Mouse (Mus musculus): ENCODE results near the gene Zfp618.
A peak's percentile ranks its signal among the peaks of the same experiment; 100 is the strongest.

Gene Zfp618

DNA sequence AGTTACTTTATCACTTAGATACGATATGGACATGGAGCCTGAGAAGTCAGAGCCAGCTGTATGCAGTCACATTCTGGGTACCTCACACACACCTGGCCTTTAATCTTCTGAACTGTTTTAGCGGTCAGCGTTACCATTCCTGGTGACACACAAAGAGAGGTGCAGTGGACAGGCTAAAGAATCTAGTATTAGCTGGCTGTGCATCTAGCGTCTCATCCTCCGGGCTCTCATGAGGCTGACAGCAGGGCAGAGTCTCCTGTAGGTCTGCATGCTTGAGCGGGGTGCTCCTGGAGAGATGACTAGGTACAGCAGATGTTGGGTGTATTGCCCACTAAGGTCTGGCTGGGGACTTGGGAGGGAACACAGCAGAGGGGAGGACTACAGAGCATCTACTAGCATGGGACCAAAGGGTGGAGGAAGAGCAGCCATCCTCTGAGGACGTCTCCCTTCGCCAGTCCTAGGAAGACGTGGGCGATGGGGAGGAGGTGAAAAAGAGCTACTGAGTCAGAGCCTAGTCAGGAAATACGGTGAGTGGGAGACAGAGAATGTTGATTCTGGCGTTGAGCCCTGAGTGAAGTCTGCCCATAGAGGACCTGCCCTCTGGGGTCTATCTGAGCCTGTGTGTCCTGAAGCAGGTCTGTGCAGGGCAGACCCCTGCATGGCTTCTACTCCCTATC lies 103.3 kb downstream of the Zfp618 start:
- no peak for DNase-seq (ENCODE audit: low spot score)

DNA sequence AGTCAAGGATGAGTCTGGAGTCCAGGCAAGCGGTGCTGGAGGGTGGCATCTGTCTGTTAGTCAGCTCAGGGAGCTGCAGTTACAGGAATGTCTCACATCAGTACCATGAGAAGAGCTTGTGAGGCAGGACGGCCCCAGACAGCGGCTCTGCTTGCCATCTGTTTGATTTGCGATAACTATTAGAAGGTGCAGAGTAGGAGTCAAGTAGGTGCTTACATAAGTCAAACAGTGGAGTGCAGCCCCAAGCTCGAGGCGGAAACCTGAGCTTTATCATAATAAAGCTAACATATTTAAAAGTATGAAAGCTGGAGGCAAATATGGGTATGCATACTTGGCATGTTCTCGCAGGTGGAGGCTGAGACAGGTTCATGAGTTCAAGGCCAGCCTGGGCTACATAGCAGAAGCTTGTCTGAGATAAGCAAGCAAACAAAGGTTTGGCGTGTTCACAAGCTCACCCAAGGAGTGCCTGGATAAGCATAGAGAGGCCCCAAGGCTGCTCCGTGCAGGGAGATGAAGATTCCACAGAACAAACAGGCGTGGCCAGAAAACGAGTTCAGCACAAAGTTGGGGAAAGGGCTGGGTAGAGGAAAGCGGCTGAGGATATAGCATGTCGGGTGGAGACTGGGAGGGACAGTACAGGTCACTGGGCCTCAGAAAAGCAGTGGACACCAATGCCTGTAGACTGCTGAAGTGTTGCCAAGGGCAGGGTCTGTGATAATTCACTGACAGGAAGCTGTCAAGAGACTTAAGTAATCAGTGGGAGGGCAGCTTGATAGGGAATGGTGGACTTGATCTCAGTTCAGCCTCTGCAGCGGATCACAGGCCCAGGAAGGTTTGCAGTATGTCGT lies 106.3 kb downstream of the Zfp618 start:
- DNase-seq (ENCODE audit: low spot score), result no peak

DNA sequence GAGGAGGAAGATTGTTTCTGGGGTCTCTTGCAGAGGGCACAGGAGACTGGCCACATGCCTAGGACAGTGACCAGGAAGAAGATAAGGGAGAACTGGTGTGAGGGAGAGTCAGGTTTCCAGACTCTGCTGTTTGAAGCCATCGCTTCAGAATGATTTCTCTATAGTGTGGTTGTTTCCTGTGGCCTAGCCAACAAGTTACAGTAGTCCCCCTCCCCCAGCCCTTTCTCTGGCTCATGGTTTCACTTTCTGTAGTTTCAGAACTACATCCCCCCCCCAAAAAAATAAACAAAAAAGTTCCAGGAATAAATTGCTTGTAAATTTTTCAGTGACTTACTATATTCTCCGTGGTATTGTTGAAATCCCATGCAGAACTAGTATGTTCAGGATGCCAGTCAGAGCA lies 107.8 kb downstream of the Zfp618 start:
- no peak for DNase-seq (ENCODE audit: low spot score)

- DNase-seq (ENCODE audit: low spot score), result peak; percentile 78
These were observed 113.8 kb downstream of the Zfp618 start for GRCm38 (mm10) chr4:63079159-63079558.

GRCm38 (mm10) chr4:63084473-63084889 lies 119.1 kb downstream of the Zfp618 start:
- DNase-seq (ENCODE audit: low spot score), result peak; percentile 66

DNA sequence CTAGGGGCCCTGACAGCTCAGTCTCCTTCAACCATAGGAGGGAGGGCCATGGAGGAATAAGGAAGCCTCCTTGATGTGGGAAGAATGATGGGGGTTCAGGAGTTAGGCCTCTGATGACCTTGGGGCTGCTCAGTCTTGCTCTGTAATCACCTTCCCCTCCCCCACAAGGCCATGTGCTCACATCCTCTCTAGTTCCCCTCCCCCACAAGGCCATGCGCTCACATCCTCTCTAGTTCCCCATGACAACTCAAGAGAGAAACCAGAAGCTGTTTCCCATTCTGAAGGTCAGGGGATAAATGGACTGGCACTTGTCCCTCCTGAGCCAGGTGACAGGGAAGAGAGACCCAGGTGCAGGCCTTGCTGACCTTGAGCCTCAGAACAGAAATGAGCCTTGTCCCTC lies 124.1 kb downstream of the Zfp618 start:
- DNase-seq (ENCODE audit: low spot score), result no peak

DNA sequence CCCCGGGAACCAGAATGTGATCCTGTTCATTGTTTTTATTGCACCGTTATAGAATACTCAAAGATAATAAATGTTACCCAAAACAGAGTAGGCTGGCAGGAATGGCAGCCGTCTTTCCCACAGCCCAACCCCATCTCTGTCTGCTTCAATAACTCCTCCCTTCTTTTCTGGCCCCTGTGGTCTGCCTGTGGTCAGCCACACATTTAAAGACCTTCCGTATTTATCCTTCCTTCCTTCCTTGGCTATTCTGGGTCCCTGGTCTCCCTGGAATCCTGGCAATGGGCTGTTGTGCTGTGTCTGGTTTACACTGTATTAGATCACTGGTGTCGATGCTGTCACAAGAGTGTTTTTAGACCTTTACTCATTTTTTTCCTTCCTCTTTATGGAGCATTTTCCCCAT lies 125.8 kb downstream of the Zfp618 start:
- no peak for DNase-seq (ENCODE audit: low spot score)

DNA sequence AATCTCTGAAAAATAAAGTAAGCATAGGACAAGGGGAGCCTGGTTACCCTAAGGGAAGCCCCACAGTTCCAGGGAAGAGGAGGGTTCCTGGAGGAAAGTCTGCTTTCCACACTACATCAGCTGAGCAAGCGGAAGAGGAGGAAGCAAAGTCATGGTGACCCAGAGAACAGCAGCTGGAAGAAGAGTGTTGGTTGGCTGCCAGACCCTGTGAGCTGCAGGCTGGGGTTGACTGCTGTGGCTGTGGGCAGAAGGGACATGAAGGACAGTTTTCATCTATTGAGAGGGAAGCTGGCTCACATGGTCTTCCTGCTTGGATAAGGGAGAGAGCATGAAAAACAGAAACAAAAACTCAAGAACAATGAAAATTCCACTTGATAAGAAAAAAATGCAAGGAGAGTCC lies 132.2 kb downstream of the Zfp618 start:
- DNase-seq (ENCODE audit: low spot score), result no peak

GRCm38 (mm10) chr4:63100478-63100877 lies 135.1 kb downstream of the Zfp618 start:
- DNase-seq (ENCODE audit: low spot score), result no peak

GRCm38 (mm10) chr4:63102025-63102424 lies 136.7 kb downstream of the Zfp618 start:
- no peak for DNase-seq (ENCODE audit: low spot score)

GRCm38 (mm10) chr4:63105651-63106050 lies 140.3 kb downstream of the Zfp618 start:
- DNase-seq (ENCODE audit: low spot score), result no peak

DNA sequence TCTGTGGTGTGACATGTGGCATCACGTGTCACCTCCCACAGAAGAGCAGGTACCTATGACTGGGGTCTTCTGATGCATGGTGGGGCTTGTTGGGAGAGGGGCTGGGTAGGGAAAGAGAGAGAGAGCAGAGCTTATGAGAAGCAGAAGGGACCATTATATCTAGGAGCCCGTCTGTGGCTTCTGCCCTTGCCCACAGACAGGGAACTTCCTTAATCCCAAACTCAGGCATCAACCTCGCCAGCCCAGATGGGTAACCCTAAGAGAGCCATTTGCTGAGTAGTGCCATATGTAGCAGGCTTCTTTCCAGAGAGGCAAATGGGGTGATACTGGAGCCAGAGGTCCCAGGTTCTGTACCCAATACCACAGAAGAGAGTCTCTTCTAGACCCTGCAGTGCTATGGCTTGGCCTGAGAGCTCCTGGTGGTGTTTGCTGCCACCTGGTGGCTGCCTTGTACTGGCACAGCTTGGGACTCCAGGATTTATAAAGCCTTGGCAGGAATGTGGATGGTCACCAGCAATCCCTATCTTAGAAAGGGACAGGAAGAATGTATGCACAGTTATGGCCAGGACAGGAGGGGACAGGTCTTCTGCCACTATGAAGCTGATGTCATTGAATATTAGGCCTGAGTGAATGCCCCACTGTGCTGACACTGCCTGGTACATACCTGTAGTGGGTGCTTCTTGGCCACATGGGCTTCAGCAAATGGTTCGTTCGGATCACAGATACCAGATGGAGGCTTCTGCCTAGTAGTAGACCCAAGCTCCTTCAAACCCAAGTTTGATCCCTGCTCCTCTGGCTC lies 153.5 kb downstream of the Zfp618 start:
- DNase-seq (ENCODE audit: low spot score), result peak; percentile 68

DNA sequence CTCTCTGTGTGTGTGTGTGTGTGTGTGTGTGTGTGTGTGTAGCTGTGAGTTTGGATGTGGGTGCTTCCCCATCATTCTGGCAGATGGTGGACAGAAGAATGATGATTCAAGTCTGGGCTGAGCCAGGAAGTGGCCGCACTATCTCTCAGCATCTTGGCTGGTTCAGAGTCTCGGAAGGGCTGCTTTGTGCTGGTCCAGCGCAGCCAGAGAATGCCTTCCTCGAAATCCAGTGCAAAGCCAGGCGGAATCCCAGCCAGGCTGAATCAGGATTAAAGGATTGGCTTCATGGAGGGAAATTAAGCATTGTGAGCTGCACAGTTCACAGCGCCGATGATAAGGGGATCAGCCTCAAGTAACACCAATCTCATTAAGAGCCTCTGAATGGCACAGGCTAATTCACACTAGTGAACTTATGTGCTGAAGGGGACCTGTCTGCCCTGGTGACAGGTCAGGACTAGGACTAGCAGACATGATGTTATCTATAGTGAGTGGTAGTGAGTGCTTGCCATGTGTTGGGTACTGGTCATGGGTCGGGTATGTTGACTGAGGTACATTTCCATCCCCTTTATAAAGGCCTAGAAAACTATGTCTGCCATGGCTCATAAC lies 159.6 kb downstream of the Zfp618 start:
- no peak for DNase-seq (ENCODE audit: low spot score)

DNA sequence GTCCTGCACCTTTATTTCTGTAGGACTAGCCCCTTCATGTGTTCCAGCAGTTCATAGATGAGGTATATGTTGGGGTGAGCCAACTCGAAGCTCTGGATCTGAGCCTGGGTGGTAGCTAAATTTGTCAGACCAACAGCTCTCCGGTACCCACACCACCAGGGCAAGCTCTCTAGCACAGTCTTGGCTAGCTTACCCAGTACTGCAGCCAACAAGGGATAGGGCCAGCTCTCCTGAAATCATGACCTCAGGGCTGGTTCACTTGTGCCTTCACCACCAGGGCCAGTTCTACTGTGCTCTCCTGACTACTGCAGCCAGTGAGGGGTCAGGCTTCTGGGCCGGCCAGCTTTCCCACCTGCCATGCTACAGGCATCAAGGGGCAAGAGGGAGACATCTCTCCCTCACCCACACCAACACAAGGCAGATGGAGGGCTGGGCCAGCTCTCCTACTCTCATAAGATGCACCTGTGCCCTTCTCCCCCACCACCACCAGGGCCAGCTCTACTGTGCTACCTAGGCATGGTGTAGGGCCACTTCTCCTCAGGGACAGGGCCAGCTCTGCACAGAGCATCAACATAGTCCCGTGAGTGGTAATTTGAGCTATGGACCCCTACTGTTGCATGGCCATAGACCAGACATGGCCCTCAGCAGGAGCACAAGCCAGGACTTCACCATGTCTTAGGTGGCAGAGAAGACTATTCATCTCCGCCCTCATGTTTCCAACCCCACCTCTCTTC lies 164.7 kb downstream of the Zfp618 start:
- DNase-seq (ENCODE audit: low spot score), result no peak

DNA sequence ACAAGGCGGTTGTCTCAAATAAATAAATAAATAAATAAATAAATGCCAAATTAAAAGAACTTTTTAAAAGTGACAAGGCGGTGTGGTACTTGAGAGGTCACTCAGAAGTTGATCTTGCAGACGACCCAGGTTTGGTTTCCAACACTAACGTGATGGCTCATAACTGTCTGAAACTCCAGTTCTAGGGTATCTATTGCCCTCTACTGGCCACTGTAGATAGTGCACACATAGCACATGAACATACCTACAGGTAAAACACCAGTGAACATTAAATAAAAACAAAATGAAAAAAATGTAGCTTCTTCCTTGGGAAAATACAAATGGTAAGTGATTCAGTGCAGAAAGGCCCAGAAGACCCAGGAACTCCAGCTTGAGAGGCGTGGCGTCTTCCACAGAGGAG lies 181.9 kb downstream of the Zfp618 start:
- no peak for DNase-seq (ENCODE audit: low spot score)

DNA sequence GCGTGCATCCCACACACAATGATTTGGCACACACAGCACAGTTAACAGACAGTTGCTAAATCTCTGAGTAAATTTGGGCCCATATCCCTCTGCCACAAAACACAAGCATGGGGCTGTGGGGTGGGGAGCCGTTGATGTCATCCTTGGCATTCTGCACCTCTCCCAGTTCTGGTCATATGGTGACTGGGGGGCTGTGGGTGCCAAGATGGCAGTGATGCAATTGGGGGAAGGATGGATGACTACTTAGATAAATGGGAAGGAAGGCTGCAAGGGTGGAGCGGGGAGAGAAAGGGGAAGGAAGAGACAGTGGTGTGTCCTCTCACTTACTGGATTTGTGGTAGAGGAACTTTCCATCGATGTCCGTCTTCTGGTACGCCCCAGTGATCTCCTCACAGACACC lies 185.8 kb downstream of the Zfp618 start:
- no peak for DNase-seq (ENCODE audit: low spot score)

GRCm38 (mm10) chr4:63154028-63154427 lies 188.7 kb downstream of the Zfp618 start:
- no peak for DNase-seq (ENCODE audit: low spot score)

DNA sequence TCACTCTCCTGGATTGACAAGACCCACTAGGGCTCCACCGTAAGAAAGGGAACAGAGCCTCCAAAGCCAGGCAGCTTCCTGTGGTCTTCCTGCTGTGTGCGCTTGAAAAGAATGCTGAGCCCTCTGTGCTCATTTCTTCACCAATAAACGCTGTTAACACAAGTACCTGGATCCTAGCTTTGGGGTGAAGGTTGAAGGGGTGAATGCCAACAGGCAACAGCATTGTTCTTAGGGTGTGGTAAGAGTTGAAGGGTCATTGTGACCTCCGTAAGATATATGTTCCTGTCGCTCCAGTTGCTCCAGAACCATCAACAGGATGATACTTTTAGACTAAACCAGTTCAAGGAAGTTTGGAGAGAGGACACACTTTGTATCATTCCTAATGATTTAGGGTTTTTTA lies 189.3 kb downstream of the Zfp618 start, which contains the start of gene Ambp:
Ambp (minus strand) TSS at position 101 of the 400 bp plus-strand sequence.
- no peak for DNase-seq (ENCODE audit: low spot score)

DNA sequence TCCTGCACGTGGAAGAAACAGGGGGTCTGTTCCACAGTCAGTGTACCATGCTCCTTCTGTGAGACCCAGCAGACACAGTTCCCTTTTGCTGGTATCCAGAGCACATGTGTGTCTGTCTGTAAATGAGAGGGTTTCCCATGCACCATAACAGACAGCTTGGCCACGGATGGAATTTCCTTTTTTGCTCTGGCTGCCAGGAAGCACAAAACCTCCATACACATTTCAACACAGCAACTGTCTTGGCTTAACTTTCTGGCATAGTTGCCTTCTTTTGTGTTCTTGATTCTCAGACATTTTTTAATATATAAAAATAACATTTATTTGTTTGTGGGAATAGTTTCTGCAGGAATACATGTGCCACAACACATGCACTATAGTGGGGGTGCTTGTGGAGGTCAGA lies 190.2 kb downstream of the Zfp618 start:
- DNase-seq (ENCODE audit: low spot score), result no peak

DNA sequence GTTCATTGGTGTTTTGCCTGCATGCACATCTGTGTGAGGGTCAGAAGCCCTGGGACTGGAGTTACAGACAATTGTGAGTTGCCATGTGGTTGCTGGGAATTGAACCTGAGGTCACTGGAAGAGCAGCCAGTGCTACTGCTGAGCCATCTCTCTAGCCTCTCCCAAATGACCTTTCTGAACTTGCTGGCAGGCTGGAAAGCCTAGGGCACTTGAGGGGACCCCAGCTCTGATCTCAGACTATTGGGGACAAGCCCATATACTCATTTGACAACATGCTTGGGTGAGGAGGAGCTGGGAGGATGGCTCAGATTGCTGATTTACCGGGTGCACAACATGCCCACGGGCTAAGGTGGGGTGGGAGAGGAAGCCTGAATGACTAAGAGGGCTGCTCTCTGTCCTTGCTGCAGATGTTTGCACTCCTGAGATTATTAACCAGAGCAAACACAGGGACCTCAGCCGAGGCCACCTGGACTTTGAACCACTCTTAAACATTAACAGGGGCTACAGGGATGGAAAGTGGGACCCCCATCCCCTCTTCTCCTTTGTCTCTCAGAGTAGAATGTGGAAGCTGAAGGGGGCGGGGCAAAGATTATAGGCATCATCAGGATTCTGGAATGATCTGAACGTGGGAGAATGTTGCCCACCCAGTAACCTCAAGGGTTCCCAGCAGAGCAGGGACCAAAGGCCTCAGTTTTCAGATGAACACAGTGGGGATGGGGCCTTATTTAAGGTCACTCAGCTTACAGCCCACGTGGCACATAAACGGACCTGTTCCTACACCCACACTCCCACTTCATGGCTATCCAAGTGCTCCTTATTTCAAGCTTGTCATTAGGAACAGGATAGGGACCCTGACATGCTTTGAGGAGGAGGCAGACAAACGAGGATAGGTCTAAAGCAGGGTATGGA lies 191.6 kb downstream of the Zfp618 start:
- no peak for DNase-seq (ENCODE audit: low spot score)

Data from lung, postnatal 25 days (tissue).